Mouse (Mus musculus) ES-CJ7 (cell line): ENCODE measurements around the gene Mink1.

ENCODE experiments used
- DNase-seq: peaks from one replicate; pipeline ENCODE4 v3.0.0; 2011; ENCODE audit warnings: low read depth, low spot score

The Mink1 gene

GRCm38 (mm10) chr11:70629557-70629956 is 66.9 kb downstream of the Mink1 start:
- DNase-seq = no peak

- DNase-seq = no peak
Observed at GRCm38 (mm10) chr11:70630129-70630528, 67.4 kb downstream of the Mink1 start.

GRCm38 (mm10) chr11:70635601-70636000 is 72.9 kb downstream of the Mink1 start:
- no peak for DNase-seq

DNA sequence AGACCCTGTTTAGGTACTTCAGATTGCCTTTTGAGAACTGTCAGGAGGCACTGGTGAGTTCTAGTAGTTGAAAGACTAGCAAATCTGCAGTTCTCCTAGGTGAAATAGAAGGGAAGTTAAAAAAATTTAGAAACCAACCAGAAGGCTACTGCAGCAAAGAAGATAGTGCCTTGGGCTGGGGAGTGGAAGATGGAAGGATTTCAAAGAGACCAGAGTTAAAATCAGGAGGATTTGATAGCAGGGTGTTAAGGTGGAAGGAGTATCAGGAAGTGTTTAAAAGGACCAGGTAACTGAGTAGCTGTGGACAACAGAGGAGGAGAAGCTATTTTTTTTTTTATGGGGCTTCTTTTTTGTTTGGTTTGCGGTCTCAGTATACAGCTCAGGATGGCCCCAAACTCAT is 75.1 kb downstream of the Mink1 start:
- no peak for DNase-seq

DNA sequence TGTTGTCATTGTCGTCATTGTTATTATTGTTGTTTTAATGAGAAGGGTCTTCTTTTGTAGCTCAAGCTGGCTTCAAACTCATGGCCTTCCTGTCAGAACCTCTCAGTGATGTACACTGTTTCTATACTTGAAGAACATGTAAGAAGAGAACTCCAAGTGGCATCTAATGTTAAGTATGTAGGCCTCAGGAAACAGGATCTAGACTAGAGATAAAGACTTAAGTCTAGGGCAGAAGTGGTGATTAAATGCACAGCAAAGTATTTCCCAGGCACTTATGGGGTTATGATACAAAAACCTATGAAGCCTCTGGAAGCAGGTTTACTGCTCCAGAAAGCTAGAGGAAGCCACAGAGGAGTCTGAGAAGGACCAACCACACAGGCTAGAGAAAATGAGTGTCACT is 75.6 kb downstream of the Mink1 start:
- no peak for DNase-seq

DNA sequence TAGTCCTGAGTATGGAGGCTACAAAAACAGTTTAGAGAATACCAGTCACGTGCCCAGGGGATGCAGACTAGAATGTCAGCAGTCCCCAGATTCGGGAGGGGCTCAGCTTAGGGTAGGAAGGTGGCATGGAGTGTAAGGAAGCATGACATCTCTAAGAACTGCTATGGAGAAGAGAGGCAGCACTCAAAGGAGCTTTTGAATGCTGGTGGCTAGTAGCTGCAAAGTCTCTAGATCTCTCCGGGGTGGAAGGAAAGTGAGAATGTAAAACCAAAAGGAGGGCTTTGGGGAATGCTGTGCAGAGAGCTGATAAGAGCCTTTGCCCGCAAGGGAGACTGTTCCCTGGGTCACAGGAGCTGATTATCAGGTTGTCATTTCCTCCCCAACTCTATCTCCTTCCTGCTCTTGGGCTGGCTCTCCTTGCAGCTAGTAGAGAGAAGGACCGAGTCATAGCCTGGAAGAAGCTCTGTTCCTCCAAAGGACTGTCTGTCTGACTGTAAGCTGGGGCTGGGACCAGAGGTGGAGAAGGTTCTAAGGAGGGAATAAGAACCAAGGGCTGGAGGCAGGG is 76.1 kb downstream of the Mink1 start, which contains the start of gene Gp1ba:
Gene Gp1ba (plus strand): TSS at position 409 of the 565 bp plus-strand sequence.
- DNase-seq = no peak

DNA sequence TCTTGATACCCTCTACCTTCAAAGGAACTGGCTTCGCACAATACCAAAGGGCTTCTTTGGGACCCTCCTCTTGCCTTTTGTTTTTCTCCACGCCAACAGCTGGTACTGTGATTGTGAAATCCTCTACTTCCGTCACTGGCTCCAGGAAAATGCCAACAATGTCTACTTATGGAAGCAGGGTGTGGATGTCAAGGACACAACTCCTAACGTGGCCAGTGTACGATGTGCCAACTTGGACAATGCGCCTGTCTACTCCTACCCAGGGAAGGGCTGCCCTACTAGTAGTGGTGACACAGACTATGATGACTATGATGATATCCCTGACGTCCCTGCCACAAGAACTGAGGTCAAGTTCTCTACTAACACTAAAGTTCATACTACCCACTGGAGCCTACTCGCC is 77.3 kb downstream of the Mink1 start:
- no peak for DNase-seq

GRCm38 (mm10) chr11:70641241-70641640 is 78.6 kb downstream of the Mink1 start:
- no peak for DNase-seq

DNA sequence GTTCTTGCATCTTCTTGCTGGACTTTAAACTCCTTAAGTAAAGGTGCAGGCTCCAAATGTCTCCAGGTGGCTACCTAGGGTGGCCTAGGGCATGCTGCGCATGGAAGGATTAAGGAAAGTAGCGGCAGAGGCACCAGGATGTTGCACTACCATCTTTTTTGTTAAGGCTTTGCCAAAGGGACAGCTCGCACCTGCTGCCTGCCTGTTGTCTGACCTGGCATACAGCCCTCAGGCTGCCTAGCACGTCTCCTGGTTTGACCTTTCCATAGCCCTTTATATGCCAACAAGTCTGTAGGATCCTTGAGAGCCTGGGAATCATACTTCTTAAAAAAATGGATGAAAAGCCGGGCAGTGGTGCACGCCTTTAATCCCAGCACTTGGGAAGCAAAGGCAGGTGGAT is 80.4 kb downstream of the Mink1 start:
- no peak for DNase-seq

- DNase-seq = no peak
Observed at GRCm38 (mm10) chr11:70644564-70645103, 82.0 kb downstream of the Mink1 start.

- no peak for DNase-seq
Observed at GRCm38 (mm10) chr11:70645461-70646258, 83.0 kb downstream of the Mink1 start.

GRCm38 (mm10) chr11:70646259-70646555 is 83.5 kb downstream of the Mink1 start:
- DNase-seq = no peak

DNA sequence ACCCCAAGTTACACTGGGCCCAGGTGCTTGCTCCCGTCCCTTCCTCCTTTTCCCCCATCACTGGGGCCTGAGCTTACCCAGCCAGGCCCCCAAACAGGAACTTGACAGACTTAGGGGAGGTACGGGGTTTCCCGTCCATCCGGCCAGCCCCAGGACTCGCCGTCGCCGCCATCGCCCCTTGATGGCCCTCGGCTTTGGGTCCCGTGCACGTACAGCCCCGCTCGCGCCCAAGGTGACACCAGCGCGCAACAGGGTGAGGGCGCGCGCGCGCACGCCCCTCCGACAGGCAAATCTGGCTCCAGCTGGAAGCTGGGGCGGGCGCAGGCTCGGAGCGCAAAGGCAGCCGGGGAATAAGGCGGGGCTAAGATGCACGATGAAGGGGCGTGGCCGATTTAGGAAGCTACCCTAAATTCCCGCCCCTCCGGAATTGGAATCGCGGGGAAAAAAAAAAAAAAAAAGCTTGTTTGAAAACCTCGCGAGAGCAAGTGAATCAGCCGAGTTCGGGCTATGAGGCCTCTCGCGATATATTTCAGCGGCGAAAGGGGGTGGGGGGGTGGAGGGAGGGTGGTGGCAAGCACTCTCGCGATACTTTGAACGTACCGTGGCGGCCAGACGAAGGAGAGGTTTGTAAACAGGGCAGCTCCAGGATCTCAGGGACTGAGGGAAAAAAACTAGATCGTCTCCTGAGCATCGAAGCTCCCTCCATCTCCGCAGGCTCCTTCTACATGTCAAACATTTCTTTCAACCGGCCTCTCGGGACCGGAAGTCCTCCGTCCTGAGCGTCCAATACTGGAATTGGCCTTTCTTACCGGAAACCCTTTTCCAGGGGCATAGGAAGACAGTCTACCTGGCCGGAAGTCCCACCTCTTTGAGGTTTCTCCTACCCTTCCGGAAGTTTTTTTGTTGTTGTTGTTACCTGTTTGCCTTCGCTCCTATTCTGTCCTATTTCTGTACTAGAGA is 84.3 kb downstream of the Mink1 start, which contains the start of the genes Rnf167 and Slc25a11:
Gene Rnf167 (plus strand): TSS at position 545 of the 960 bp plus-strand sequence.
Gene Slc25a11 (minus strand): TSS at position 789 of the 960 bp plus-strand sequence.
- DNase-seq = peak; percentile 99

DNA sequence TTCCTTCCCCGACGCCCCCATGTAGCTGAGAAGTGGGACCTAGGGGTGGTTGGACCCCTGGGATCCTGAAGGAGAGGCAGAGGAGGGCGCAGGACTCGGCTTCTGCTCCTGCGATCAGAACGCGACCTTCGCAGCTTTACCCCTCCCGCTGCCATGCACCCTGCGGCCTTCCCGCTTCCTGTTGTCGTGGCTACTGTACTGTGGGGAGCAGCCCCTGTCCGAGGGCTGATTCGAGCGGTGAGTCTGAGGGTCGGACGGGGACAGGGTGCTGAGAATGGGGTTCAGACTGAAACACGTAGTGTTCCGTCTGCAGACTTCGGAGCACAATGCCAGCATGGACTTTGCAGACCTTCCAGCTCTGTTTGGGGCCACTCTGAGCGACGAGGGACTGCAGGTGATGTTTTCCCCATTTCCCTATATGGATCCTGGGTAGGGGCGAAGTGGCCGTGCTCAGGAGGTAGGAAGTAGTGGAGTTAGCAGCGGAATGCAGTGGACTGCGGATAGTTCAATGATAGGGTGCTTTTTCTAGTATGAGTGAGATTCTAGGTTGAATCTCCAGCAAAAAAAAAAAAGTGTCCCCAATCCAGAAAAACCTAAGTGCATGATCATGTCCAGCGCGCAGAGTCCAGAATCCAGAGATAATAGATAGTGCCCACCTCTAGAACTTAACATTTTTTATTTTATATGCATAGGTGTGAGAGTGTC is 85.2 kb downstream of the Mink1 start:
- DNase-seq = no peak

DNA sequence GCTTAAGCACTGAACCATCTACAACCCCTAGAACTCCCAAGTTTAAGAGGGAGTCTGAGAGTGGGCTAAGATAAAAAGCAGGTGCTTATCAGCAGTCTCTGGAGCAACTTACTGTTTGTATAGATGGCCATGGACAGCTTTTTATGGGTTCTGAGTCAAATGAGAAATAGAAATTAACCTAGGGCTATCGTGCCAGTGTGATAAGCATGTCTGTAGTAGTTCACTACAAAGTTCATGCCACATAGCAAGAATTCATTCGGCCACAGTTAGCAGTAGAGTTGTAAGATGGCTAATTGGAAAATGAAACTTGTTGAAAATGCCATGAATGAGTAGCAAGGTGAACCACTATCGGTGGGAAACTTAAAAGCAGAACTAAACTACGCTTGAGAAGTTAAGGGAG is 85.8 kb downstream of the Mink1 start:
- no peak for DNase-seq

GRCm38 (mm10) chr11:70649185-70649734 is 86.6 kb downstream of the Mink1 start:
- DNase-seq = no peak

DNA sequence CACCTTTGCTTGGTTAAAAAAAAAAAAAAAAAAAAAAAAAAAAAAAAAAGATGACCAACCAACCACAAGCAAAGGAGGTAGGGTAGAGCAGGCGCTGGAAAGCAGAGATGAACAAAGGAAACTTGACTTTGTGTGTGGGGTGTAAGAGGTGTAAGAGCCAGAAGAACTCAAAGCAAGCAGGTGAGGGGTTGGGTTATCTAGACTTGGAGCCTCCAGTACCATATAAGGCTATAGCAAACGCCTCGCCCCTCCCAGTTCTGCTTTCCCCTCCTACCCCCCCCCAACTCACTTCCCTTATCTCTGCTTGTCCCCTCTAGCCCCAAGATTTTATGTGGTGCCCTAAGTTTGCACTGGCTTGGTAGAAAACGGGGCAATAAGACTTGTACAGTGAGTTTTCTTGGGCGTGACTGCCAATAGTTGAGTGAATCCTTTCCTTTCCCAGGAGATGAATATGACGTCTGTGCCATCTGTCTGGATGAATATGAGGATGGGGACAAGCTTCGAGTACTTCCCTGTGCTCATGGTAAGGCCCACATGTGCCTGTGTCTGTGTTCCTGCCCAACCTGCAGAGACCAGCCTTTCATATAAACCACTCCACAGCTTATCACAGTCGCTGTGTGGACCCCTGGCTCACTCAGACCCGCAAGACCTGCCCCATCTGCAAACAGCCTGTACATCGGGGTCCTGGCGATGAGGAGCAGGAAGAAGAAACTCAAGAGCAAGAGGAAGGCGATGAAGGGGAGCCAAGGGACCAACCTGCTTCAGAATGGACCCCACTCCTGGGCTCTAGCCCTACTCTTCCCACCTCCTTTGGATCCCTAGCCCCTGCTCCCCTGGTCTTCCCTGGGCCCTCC is 87.9 kb downstream of the Mink1 start:
- peak; percentile 42 for DNase-seq

DNA sequence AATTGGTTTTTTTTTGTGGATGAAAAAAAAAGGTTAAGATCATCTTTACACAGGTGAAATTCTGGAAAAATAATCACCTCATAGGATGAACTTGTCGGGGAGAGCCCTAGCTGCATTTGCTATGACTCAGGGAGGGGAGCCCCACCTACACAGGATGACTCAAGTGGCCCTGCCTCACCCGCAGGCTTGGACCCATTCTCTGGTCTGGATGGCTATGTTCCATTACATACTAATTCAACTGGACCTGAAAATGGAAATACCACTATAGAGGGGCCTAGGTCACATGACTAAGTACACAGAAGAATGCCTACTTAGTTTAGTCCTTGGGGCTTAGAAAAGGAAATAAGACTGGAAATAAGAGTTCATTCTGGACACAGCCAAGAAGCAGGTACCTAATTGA is 88.7 kb downstream of the Mink1 start:
- DNase-seq = no peak

GRCm38 (mm10) chr11:70652029-70652883 is 89.6 kb downstream of the Mink1 start:
- DNase-seq = no peak
